Mouse (Mus musculus): ENCODE data around the gene Mllt3. TPM values are rescaled to one million over a fixed set of nuclear protein-coding genes. Genes with fewer than 3 reads are reported as not detected.

Gene Mllt3
- total and polyA plus RNA-seq, 2 experiments from 2014 or later: 22.7 to 62.9 TPM

- H3K9me3 ChIP-seq (ENCODE audit: low read length): no peaks in the 10 kb centered on the region
- 18% methylated on average over 12 of the region's 12 CpGs for WGBS
Observed at GRCm38 (mm10) chr4:87785132-87786074, 247.8 kb downstream of the Mllt3 start.

GRCm38 (mm10) chr4:87783809-87784208, 249.4 kb downstream of the Mllt3 start:
- Histone ChIP-seq H3K27ac (no peak overlapping the region), H3K4me1 (ENCODE audit: insufficient read depth, low read length) (0 out of 2 replicates have a peak, but pooled peaks cover 4% of the 10 kb centered on the region), H3K9me3 (ENCODE audit: low read length) (no peaks in the 10 kb centered on the region), H3K4me2 (ENCODE audit: low read depth, low read length) (no peak overlapping the region), H3K9ac (replicated peaks; ENCODE audit: low read length) (no peak overlapping the region), H3K4me3 (ENCODE audit: low read length) (no peak overlapping the region), H3K27me3 (ENCODE audit: insufficient read depth, low read length) (no peaks in the 10 kb centered on the region), H3K36me3 (ENCODE audit: insufficient read depth, low read length) (no peaks in the 10 kb centered on the region; the same call in 1 of the 2 replicates)
- 80% methylated on average over 2 of the region's 2 CpGs for WGBS
- TF ChIP-seq CTCF (IDR thresholded peaks at IDR 0.05; ENCODE audit: low read depth): no peak
- DNase-seq (ENCODE audit: low spot score) (no peak), ATAC-seq (no peak)

More at GRCm38 (mm10) chr4:87785132-87786074, 247.8 kb downstream of the Mllt3 start:
- Histone ChIP-seq H3K27ac (no peak overlapping the region), H3K9ac (replicated peaks; ENCODE audit: low read length) (no peak overlapping the region), H3K4me2 (ENCODE audit: low read depth, low read length) (no peak overlapping the region), H3K4me1 (ENCODE audit: insufficient read depth, low read length) (0 out of 2 replicates have a peak, but pooled peaks cover 4% of the 10 kb centered on the region), H3K36me3 (ENCODE audit: insufficient read depth, low read length) (no peaks in the 10 kb centered on the region; the same call in 1 of the 2 replicates), H3K27me3 (ENCODE audit: insufficient read depth, low read length) (no peaks in the 10 kb centered on the region), H3K4me3 (ENCODE audit: low read length) (no peak overlapping the region)
- peak; percentile 82 for DNase-seq (ENCODE audit: low spot score)
- peak; percentile 78 for TF ChIP-seq CTCF (IDR thresholded peaks at IDR 0.05; ENCODE audit: low read depth)
- ATAC-seq: peak; percentile 86

- Histone ChIP-seq H3K4me2 (ENCODE audit: low read depth, low read length) (no peak overlapping the region), H3K9me3 (ENCODE audit: low read length) (no peaks in the 10 kb centered on the region), H3K36me3 (ENCODE audit: insufficient read depth, low read length) (no peaks in the 10 kb centered on the region; the same call in 1 of the 2 replicates), H3K27me3 (ENCODE audit: insufficient read depth, low read length) (no peaks in the 10 kb centered on the region), H3K27ac (no peak overlapping the region), H3K4me1 (ENCODE audit: insufficient read depth, low read length) (0 out of 2 replicates have a peak, but pooled peaks cover 4% of the 10 kb centered on the region), H3K9ac (replicated peaks; ENCODE audit: low read length) (no peak overlapping the region), H3K4me3 (ENCODE audit: low read length) (no peak overlapping the region)
- no peak for TF ChIP-seq CTCF (IDR thresholded peaks at IDR 0.05; ENCODE audit: low read depth)
- ATAC-seq (no peak), DNase-seq (ENCODE audit: low spot score) (no peak)
- 62% methylated on average over 5 of the region's 5 CpGs for WGBS
Observed at GRCm38 (mm10) chr4:87781971-87782370, 251.2 kb downstream of the Mllt3 start.

GRCm38 (mm10) chr4:87775721-87776120, 257.4 kb downstream of the Mllt3 start:
- H3K27me3 ChIP-seq (ENCODE audit: insufficient read depth, low read length): no peaks in the 10 kb centered on the region
- no peak for ATAC-seq

GRCm38 (mm10) chr4:87774515-87774914, 258.6 kb downstream of the Mllt3 start:
- ATAC-seq (no peak), DNase-seq (ENCODE audit: low spot score) (no peak)
- no peak overlapping the region for H3K27ac ChIP-seq
- 91% methylated on average over 4 of the region's 4 CpGs for WGBS
- H3K4me2 ChIP-seq (ENCODE audit: low read depth, low read length): no peak overlapping the region
- no peaks in the 10 kb centered on the region for H3K4me1 ChIP-seq (ENCODE audit: insufficient read depth, low read length)
- no peak overlapping the region for H3K4me3 ChIP-seq (ENCODE audit: low read length)
- H3K9ac ChIP-seq (replicated peaks; ENCODE audit: low read length): no peak overlapping the region
- no peaks in the 10 kb centered on the region for H3K27me3 ChIP-seq (ENCODE audit: insufficient read depth, low read length)
- 0 out of 2 replicates have a peak, but pooled peaks have one; percentile 20 for TF ChIP-seq CTCF (IDR thresholded peaks at IDR 0.05; ENCODE audit: low read depth)
- no peaks in the 10 kb centered on the region for H3K9me3 ChIP-seq (ENCODE audit: low read length)
- peaks cover 8% of the 10 kb centered on the region; the same call in 1 of the 2 replicates for H3K36me3 ChIP-seq (ENCODE audit: insufficient read depth, low read length)

More at GRCm38 (mm10) chr4:87775721-87776120, 257.4 kb downstream of the Mllt3 start:
- 78% methylated on average over 2 of the region's 2 CpGs for WGBS
- Histone ChIP-seq H3K36me3 (ENCODE audit: insufficient read depth, low read length) (peaks cover 8% of the 10 kb centered on the region; the same call in 1 of the 2 replicates), H3K4me3 (ENCODE audit: low read length) (no peak overlapping the region), H3K9me3 (ENCODE audit: low read length) (no peaks in the 10 kb centered on the region), H3K4me1 (ENCODE audit: insufficient read depth, low read length) (no peaks in the 10 kb centered on the region), H3K27ac (no peak overlapping the region), H3K4me2 (ENCODE audit: low read depth, low read length) (no peak overlapping the region), H3K9ac (replicated peaks; ENCODE audit: low read length) (no peak overlapping the region)
- no peak for TF ChIP-seq CTCF (IDR thresholded peaks at IDR 0.05; ENCODE audit: low read depth)
- no peak for DNase-seq (ENCODE audit: low spot score)

- no peaks in the 10 kb centered on the region for H3K27me3 ChIP-seq (ENCODE audit: insufficient read depth, low read length)
- 36% methylated on average over 11 of the region's 11 CpGs for WGBS
- no peak overlapping the region for H3K27ac ChIP-seq
- no peak for TF ChIP-seq CTCF (IDR thresholded peaks at IDR 0.05; ENCODE audit: low read depth)
- no peaks in the 10 kb centered on the region for H3K9me3 ChIP-seq (ENCODE audit: low read length)
- no peak overlapping the region for H3K9ac ChIP-seq (replicated peaks; ENCODE audit: low read length)
- H3K36me3 ChIP-seq (ENCODE audit: insufficient read depth, low read length): peaks cover under 1% of the 10 kb centered on the region; the same call in 1 of the 2 replicates
- ATAC-seq (peak; percentile 80), DNase-seq (ENCODE audit: low spot score) (no peak)
- no peak overlapping the region for H3K4me2 ChIP-seq (ENCODE audit: low read depth, low read length)
- H3K4me1 ChIP-seq (ENCODE audit: insufficient read depth, low read length): no peaks in the 10 kb centered on the region
- no peak overlapping the region for H3K4me3 ChIP-seq (ENCODE audit: low read length)
Observed at GRCm38 (mm10) chr4:87767711-87768561, 265.2 kb downstream of the Mllt3 start.
